In the genomic region with DNA sequence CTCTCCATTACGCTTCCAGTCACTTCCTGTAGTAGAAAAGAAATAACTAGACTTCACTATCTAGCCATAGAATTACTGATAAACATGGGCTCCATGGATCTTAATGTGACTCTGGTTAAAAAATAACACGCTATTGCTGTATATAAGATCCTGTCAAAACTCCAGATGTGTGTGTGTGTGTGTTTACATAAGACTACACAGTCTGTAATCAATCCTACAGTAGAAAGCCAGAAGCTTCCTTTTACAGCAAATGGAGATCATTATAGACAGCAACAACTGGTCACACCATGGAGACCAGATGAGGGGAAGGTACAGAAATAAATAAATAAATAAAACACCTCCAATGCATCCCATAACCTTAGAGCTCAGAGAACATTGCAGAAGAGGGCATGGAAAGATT, we compare ENCODE assay signal across 28 mouse cellular contexts.
A peak's percentile ranks its signal among the peaks of the same experiment; 100 is the strongest.
DNase-seq lines count a peak whose midpoint lies in the region; ATAC-seq and TF ChIP-seq lines count a peak whose summit lies in the region.
"Had no signal": no experiment of that assay in that cellular context is flagged by ENCODE, and none has a peak within 500 bp of the region (broad histone marks: within the 10 kb centered on the region; RNA-seq: fewer than 3 reads in every experiment).

No protein-coding gene starts in this region.

- ATAC-seq in intestine, embryonic 15.5 days, result peak; percentile 43; the same call in 1 of the 2 replicates
- no peak for ATAC-seq in intestine, postnatal 0 days
- peak; percentile 47 for ATAC-seq in lung, embryonic 16.5 days (ENCODE audit: low read depth)
- ATAC-seq in intestine, embryonic 16.5 days, result peak; percentile 64
- ATAC-seq in stomach, embryonic 16.5 days (ENCODE audit: insufficient read depth, low FRiP score), result peak; percentile 37; the same call in 1 of the 2 replicates
- ATAC-seq: activated CD4-positive, CD25-positive, alpha-beta regulatory T cell, adult 4 months; CD4-positive, CD25-positive, alpha-beta regulatory T cell, adult 4 months; forebrain, embryonic 14.5 days; Patski had no signal

- TF ChIP-seq CTCF in intestine, postnatal 0 days (IDR thresholded peaks at IDR 0.05; ENCODE audit: low read depth), result no peak

- no peak overlapping the region for H3K9ac ChIP-seq in intestine, embryonic 15.5 days
- no peak overlapping the region for H3K9ac ChIP-seq in intestine, postnatal 0 days (ENCODE audit: low read depth, low read length)
- H3K9ac ChIP-seq in lung, embryonic 16.5 days (ENCODE audit: low read length), result no peak overlapping the region
- H3K9ac ChIP-seq in intestine, embryonic 16.5 days (ENCODE audit: low read depth, low read length), result no peak overlapping the region
- no peak overlapping the region for H3K9ac ChIP-seq in stomach, embryonic 16.5 days (ENCODE audit: low read length)
- H3K9ac ChIP-seq: embryonic facial prominence, embryonic 13.5 days; embryonic facial prominence, embryonic 15.5 days; forebrain, embryonic 12.5 days had no signal

- H3K27me3 ChIP-seq in intestine, embryonic 15.5 days (replicated peaks), result no peaks in the 10 kb centered on the region
- H3K27me3 ChIP-seq in intestine, postnatal 0 days (replicated peaks; ENCODE audit: control insufficient read depth, insufficient read depth, low read length), result no peaks in the 10 kb centered on the region
- no peaks in the 10 kb centered on the region for H3K27me3 ChIP-seq in lung, embryonic 16.5 days (ENCODE audit: control insufficient read depth, insufficient read depth, low read depth, low read length)
- no peaks in the 10 kb centered on the region for H3K27me3 ChIP-seq in intestine, embryonic 16.5 days (replicated peaks; ENCODE audit: control insufficient read depth, insufficient read depth, low read length)
- H3K27me3 ChIP-seq in stomach, embryonic 16.5 days (ENCODE audit: control insufficient read depth, insufficient read depth, low read length), result no peaks in the 10 kb centered on the region; the same call in 1 of the 2 replicates
- H3K27me3 ChIP-seq: CH12.LX had no signal

- H3K27ac ChIP-seq in intestine, embryonic 15.5 days, result no peak overlapping the region
- H3K27ac ChIP-seq in intestine, postnatal 0 days (ENCODE audit: low read depth, low read length), result no peak overlapping the region
- H3K27ac ChIP-seq in lung, embryonic 16.5 days (ENCODE audit: low read length), result no peak overlapping the region; the same call in 1 of the 2 replicates
- H3K27ac ChIP-seq in intestine, embryonic 16.5 days (ENCODE audit: low read length), result no peak overlapping the region
- H3K27ac ChIP-seq in stomach, embryonic 16.5 days (ENCODE audit: low read length), result no peak overlapping the region
- H3K27ac ChIP-seq: embryonic facial prominence, embryonic 13.5 days; embryonic facial prominence, embryonic 15.5 days; forebrain, embryonic 10.5 days; forebrain, embryonic 12.5 days had no signal

- DNase-seq in lung, postnatal 10 days, result no peak
- no peak for DNase-seq in heart, postnatal 14 days
- DNase-seq: adrenal gland, adult 8-10 months; adrenal gland, postnatal 14 days; adrenal gland, postnatal 36 days; B cell, adult 2 months; cerebellum, adult 11-12 months; cerebellum, adult 8-10 months; cerebellum, adult 9-11 months; cerebellum, postnatal 14 days; cerebellum, postnatal 36 days; embryo, embryonic 11 days had no signal

- H3K36me3 ChIP-seq in intestine, embryonic 15.5 days, result no peaks in the 10 kb centered on the region
- H3K36me3 ChIP-seq in intestine, postnatal 0 days (ENCODE audit: control insufficient read depth, insufficient read depth), result no peaks in the 10 kb centered on the region
- H3K36me3 ChIP-seq in lung, embryonic 16.5 days (ENCODE audit: control insufficient read depth, insufficient read depth, low read length), result no peaks in the 10 kb centered on the region
- H3K36me3 ChIP-seq in intestine, embryonic 16.5 days (ENCODE audit: control insufficient read depth, insufficient read depth, low read length), result no peaks in the 10 kb centered on the region
- no peaks in the 10 kb centered on the region for H3K36me3 ChIP-seq in stomach, embryonic 16.5 days (ENCODE audit: control insufficient read depth, insufficient read depth, low read length)
- H3K36me3 ChIP-seq: embryonic facial prominence, embryonic 13.5 days; embryonic facial prominence, embryonic 15.5 days; forebrain, embryonic 10.5 days; forebrain, embryonic 12.5 days; G1E had no signal

- no peaks in the 10 kb centered on the region for H3K4me1 ChIP-seq in intestine, embryonic 15.5 days (replicated peaks)
- H3K4me1 ChIP-seq in intestine, postnatal 0 days (replicated peaks; ENCODE audit: control insufficient read depth, insufficient read depth, low read length), result no peaks in the 10 kb centered on the region
- H3K4me1 ChIP-seq in lung, embryonic 16.5 days (replicated peaks; ENCODE audit: control insufficient read depth, insufficient read depth, low read length), result no peaks in the 10 kb centered on the region; the same call in 1 of the 2 replicates
- 0 out of 2 replicates have a peak, but pooled peaks cover 2% of the 10 kb centered on the region for H3K4me1 ChIP-seq in intestine, embryonic 16.5 days (ENCODE audit: control insufficient read depth, insufficient read depth, low read length)
- H3K4me1 ChIP-seq in stomach, embryonic 16.5 days (ENCODE audit: control insufficient read depth, insufficient read depth, low read length), result no peaks in the 10 kb centered on the region
- H3K4me1 ChIP-seq: embryonic facial prominence, embryonic 15.5 days; forebrain, embryonic 12.5 days had no signal

- no peaks in the 10 kb centered on the region for H3K9me3 ChIP-seq in intestine, embryonic 15.5 days
- H3K9me3 ChIP-seq in intestine, postnatal 0 days (ENCODE audit: control insufficient read depth), result no peaks in the 10 kb centered on the region
- no peaks in the 10 kb centered on the region for H3K9me3 ChIP-seq in lung, embryonic 16.5 days (ENCODE audit: control insufficient read depth, low read length)
- no peaks in the 10 kb centered on the region for H3K9me3 ChIP-seq in intestine, embryonic 16.5 days (ENCODE audit: control insufficient read depth, low read length)
- H3K9me3 ChIP-seq in stomach, embryonic 16.5 days (replicated peaks; ENCODE audit: control insufficient read depth, low read length), result no peaks in the 10 kb centered on the region
- H3K9me3 ChIP-seq: embryonic facial prominence, embryonic 13.5 days; embryonic facial prominence, embryonic 15.5 days; forebrain, embryonic 10.5 days; forebrain, embryonic 12.5 days; G1E had no signal

- 38% methylated on average over 2 of the region's 2 CpGs for WGBS in intestine, embryonic 15.5 days
- 32% methylated on average over 2 of the region's 2 CpGs for WGBS in intestine, postnatal 0 days
- WGBS in lung, embryonic 16.5 days, result 37% methylated on average over 2 of the region's 2 CpGs
- 46% methylated on average over 2 of the region's 2 CpGs for WGBS in intestine, embryonic 16.5 days
- 41% methylated on average over 2 of the region's 2 CpGs for WGBS in stomach, embryonic 16.5 days

- intact Hi-C loops in heart, postnatal 14 days (cut with DNase I), result no loop called here

- no peak overlapping the region for H3K4me2 ChIP-seq in intestine, embryonic 15.5 days (replicated peaks)
- no peak overlapping the region for H3K4me2 ChIP-seq in intestine, postnatal 0 days (replicated peaks; ENCODE audit: low read depth)
- H3K4me2 ChIP-seq in lung, embryonic 16.5 days (ENCODE audit: low read depth, low read length), result no peak overlapping the region
- no peak overlapping the region for H3K4me2 ChIP-seq in intestine, embryonic 16.5 days (ENCODE audit: low read depth, low read length)
- H3K4me2 ChIP-seq in stomach, embryonic 16.5 days (ENCODE audit: low read depth, low read length), result no peak overlapping the region
- H3K4me2 ChIP-seq: embryonic facial prominence, embryonic 13.5 days; embryonic facial prominence, embryonic 15.5 days; forebrain, embryonic 12.5 days had no signal

- H3K4me3 ChIP-seq in intestine, embryonic 15.5 days (replicated peaks), result no peak overlapping the region
- no peak overlapping the region for H3K4me3 ChIP-seq in intestine, postnatal 0 days (ENCODE audit: low read depth, low read length)
- no peak overlapping the region for H3K4me3 ChIP-seq in lung, embryonic 16.5 days (ENCODE audit: low read length)
- no peak overlapping the region for H3K4me3 ChIP-seq in intestine, embryonic 16.5 days (ENCODE audit: low read length)
- no peak overlapping the region for H3K4me3 ChIP-seq in stomach, embryonic 16.5 days (replicated peaks; ENCODE audit: low read length)
- H3K4me3 ChIP-seq: embryonic facial prominence, embryonic 13.5 days; embryonic facial prominence, embryonic 15.5 days; erythroblast, embryonic 14.5 days; forebrain, embryonic 10.5 days; forebrain, embryonic 12.5 days had no signal
